Mouse (Mus musculus) brain, embryonic 14.5 days (tissue): Measurements from ENCODE around the gene Thbs2. TPM values are rescaled to one million over a fixed set of nuclear protein-coding genes. Genes with fewer than 3 reads are reported as not detected.

Source experiments
- DNase-seq: peaks from one replicate; pipeline ENCODE4 v3.0.0-alpha.2; 2011; ENCODE audit warnings: low read depth
- CTCF ChIP-seq: fragments of 200-500 bp; IDR thresholded peaks from 2 replicates; pipeline ENCODE4 v1.5.1; 2012; ENCODE audit warnings: inconsistent platforms, mild to moderate bottlenecking, moderate library complexity, borderline replicate concordance; ENCODE audit not compliant: insufficient read depth, insufficient read length; ENCODE audit errors: extremely low read depth
- POLR2A ChIP-seq: fragments of 200-500 bp; IDR thresholded peaks from 2 replicates; pipeline ENCODE4 v1.6.1; 2012; ENCODE audit warnings: mild to moderate bottlenecking, inconsistent platforms, borderline replicate concordance; ENCODE audit not compliant: poor library complexity, insufficient read depth, insufficient read length, severe bottlenecking; ENCODE audit errors: extremely low read depth
- polyA plus RNA-seq: library from polyadenylated mRNA; depleted of rRNA; stranded (reverse); fragments of >200 nt; gene quantifications from 2 replicates; pipeline ENCODE4 v1.2.3, GENCODE M21; 2012; rRNA removed

Gene Thbs2
- 2.6 and 7.9 TPM in 2 replicates for polyA plus RNA-seq

DNA sequence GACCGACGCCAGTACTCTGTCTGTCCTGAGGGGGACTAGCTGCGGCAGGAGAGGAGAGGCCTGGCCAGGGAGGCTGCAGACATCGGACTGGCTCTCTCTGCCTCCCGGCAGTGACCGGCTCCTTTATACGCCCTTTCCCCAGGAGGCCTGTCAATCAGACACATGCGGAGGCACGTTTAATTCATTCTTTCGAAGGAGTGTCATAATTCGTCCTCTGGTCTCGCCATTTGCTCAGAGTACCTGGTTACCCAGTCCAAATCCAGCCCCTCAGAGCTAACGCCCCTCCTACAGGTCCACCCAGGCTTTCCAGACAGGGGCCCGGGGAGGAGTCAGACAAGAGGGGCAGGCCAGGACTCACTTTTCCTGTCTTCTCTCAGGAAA, at the start of gene Thbs2:
TSS of gene Thbs2 (minus strand) at position 242 of the 381 bp plus-strand sequence.
- peak; percentile 38 for DNase-seq
- TF ChIP-seq POLR2A (no peak), CTCF (no peak)

DNA sequence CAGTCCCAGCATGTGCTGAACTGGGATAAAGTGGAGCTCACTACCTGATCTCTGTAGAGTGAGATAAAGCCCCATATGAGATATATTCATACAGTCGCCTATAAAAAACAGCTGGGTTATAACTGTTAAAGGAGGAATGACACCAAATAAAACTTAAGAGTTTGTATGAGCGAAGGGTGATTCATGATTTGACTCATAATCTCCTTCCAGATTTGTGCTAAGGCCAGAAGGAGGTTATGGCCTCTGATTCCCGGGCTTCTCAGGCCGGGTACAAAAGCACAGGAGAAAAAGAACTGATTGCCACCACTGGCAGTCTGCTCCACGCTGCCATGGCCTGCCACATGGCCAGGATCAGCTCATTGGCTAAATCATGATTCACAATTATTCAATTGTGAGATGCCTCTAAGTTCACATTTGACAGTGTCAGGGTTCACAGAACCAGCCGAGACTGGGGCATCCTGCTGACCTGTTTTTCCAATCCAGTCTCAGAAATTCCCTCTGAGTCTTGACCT, 41.5 kb upstream of the Thbs2 start:
- no peak for TF ChIP-seq POLR2A
- no peak for TF ChIP-seq CTCF
- DNase-seq = no peak

DNA sequence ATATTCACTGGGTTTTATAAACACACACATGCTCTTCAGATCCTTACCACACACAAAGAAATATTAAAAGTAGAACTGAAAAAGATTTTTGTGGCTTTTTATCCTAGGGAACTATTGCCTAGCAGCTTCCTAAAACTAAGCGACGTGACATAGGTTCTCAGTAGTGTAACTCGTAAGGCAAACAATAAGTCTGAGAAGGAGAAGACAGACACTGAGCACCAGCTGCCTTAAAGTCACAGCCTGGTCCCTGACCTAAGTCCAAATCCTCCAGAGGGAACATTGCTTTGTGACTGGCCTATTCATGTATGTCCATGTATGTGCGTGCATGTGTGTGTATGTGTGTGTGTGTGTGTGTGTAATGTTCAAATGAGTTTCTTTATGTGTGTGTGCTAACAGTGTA, 40.3 kb upstream of the Thbs2 start:
- TF ChIP-seq CTCF (no peak), POLR2A (no peak)

DNA sequence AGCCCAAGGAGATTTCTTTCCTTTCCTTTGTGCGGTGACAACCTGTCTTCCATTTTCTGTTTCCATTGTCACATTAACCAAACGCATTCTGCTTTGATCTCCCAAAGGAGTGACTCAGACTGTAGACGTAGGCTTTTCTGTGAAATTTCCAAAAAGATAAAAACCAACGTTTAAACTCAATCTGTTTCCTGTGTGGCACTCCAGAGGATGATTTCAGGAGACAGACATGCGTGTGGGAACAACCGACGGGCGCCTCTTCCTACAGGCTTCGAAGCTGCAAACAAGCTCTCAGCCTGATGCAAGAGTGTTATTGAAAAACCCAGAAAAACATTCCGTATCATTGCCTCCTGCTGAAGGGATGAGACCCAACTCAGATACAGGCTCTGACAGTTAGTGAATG, 39.9 kb upstream of the Thbs2 start:
- no peak for TF ChIP-seq CTCF
- TF ChIP-seq POLR2A = no peak
- peak; percentile 23 for DNase-seq

More for the DNA sequence above, 40.3 kb upstream of the Thbs2 start:
- no peak for DNase-seq

DNA sequence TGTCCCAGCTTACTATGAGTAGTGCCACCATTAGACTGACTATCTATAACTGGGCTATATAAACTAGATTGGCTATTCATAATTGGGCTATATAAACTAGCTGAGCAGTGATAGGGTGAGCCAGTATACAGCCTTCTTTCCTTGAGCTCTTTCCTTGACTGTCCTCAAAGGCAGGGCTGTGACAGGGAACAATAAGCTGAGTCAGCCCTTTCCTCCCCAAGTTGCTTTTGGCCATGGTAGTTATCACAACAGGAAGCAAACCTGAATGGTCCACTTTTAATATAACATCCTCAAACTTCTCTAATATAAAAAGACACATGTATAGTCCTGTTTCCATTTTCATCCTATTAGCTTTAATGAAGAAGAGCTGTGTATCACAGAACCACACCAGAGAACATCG, 39.0 kb upstream of the Thbs2 start:
- no peak for TF ChIP-seq CTCF
- no peak for TF ChIP-seq POLR2A
- no peak for DNase-seq

DNA sequence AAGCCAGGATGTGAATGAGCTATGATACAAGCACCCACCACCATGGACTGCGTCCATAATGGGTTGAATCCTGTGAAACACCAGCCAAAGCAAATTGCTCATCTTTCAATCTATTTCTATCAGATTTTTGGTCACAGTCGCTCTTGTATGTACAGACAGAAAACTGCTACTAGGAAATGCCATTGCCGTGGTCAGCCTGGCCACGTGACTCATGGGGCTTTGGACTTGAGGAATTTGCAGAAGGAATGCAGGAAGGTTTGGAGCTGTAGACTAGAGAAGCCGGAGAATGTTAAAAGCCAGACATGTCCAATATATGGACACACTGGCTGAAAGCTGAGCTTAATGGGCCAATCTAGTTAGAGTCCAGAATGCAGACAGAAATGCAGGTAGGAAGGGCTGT, 36.6 kb upstream of the Thbs2 start:
- no peak for DNase-seq
- TF ChIP-seq CTCF (no peak), POLR2A (no peak)

GRCm38 (mm10) chr17:14727481-14727880, 33.4 kb upstream of the Thbs2 start:
- TF ChIP-seq POLR2A = no peak
- no peak for TF ChIP-seq CTCF
- DNase-seq = peak; percentile 7

- no peak for DNase-seq
- TF ChIP-seq CTCF (no peak), POLR2A (no peak)
Measured at GRCm38 (mm10) chr17:14724786-14725185, 30.8 kb upstream of the Thbs2 start.

DNA sequence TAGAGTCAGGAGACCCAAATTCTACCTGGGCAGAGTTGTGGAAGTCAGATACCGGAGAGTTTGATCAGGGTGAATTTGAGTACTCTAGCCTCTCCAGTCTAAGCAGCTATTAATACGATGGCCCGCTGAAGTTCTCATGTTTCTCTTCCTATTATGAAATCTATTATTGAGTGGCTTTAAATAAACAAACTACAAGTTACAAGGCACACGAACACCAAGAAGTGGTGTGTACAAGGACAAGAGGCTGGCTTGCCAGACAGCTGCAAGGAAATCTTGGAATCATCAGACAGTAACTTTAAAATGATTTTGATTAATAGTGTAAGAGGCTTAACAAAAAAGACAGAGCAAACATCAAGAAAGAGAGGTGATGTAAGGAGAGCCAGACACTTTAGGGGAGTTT, 27.3 kb upstream of the Thbs2 start:
- no peak for DNase-seq
- TF ChIP-seq CTCF = no peak
- no peak for TF ChIP-seq POLR2A

DNA sequence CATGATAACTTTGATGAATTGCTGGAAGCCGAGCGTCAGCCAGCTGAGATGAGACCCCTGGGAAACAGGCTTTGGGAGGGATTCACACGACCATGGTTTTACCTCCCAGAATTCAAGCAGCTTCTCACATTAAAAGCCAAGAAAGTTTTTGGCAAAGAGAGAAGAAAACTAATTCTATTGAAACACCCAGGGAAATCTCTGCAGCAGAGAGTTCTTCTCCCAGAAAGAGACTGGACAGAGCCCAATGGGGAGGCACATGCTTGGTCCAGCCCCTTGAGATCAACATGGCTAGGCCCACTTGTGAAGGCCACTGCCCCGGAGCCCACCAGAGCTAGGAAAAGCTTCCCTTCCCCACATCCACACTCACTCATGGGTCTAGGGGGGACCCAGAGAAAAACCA, 26.9 kb upstream of the Thbs2 start:
- TF ChIP-seq CTCF = no peak
- no peak for TF ChIP-seq POLR2A
- DNase-seq = no peak

DNA sequence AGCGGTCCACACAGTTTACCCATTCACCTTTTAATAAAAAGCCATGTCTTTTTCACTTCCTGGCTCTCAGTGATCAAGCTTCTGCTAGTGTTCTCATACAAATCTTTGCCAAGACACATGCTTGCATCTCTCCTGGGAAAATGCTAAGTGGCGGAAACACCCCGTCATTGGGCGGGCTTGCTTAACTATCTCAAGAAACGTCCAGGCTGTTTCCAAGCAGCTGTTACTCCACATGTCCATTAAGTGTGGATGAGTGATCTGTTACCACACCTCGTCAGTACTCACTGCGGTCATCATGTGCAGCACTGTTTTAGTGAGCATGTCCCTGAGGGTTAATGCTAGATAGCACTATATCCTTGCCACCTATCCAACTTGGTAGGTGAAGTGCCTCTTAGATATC, 26.2 kb upstream of the Thbs2 start:
- DNase-seq = peak; percentile 8
- no peak for TF ChIP-seq POLR2A
- no peak for TF ChIP-seq CTCF

- TF ChIP-seq CTCF = no peak
- TF ChIP-seq POLR2A = no peak
- no peak for DNase-seq
Measured at GRCm38 (mm10) chr17:14718801-14719200, 24.8 kb upstream of the Thbs2 start.

DNA sequence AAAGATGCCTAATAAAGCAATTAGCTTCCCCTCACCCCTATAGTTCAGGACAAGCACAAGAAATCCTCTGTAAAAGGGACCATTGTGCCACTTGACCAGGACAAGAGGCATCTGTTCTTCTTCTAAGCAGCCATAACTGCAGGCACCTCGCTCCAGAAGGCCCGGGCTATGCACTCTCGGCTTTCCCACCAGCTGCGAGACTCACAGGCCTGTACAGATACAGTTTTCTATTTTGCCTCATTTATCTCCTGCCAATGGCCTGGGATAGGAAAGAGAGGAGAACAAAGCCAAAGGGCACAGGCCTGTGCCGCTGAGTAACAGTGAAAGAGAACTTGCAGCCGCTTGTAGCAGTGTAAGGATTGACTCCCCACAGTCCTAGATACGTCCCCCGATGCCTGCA, 20.7 kb upstream of the Thbs2 start:
- DNase-seq = no peak
- TF ChIP-seq CTCF (no peak), POLR2A (no peak)

DNA sequence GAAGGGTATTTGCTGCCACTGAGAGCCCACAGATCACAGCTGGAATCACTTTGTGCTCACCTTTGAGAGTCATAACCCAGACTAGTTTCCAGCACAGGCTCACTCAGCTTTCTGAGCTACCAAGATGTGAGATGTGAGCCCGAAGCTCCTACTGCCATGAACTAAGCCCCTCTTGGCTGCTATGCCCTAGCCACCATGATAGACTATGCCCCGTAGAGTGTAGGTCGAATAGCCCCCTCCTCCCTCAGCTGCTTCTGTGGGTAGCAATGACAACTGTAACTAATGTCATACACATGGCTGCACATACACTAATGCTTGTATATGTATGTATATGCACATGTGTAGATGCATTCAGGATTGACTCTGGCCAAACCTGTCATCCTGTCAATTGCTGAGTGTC, 20.3 kb upstream of the Thbs2 start:
- DNase-seq = no peak
- no peak for TF ChIP-seq CTCF
- no peak for TF ChIP-seq POLR2A

DNA sequence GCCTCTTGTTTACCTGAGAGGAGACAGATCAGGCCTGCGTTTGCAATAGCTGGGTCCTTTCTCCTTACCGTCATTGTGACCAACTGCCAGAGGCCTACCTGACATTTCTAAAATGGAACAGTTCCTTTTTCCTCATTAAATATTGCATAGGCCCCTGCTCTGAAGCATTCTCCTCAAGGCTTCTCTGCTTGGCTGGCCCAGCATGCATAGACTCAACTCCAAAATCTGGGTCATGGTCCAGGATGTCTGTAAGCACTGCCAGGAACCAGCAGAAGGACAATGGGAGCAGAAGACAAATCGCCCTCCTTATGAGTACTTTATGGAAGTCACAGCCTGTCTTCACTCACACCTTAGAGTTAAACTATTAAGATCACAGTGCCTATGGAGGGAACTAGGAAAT, 17.7 kb upstream of the Thbs2 start:
- DNase-seq = no peak
- TF ChIP-seq POLR2A (no peak), CTCF (no peak)
